ENCODE assay signal across 14 mouse cellular contexts in genomic region chr8:110774047-110774446, GRCm38 (mm10). TPM values are rescaled to one million over a fixed set of nuclear protein-coding genes. Genes with fewer than 3 reads are reported as not detected.
DNase-seq lines count a peak whose midpoint lies in the region; ATAC-seq lines count a peak whose summit lies in the region.
"Had no signal": no experiment of that assay in that cellular context is flagged by ENCODE, and none has a peak within 500 bp of the region (broad histone marks: within the 10 kb centered on the region; RNA-seq: fewer than 3 reads in every experiment).

No protein-coding gene starts in this region.

- H3K4me2 ChIP-seq in embryonic facial prominence, embryonic 11.5 days (ENCODE audit: low read depth, low read length) = no peak overlapping the region
- no peak overlapping the region for H3K4me2 ChIP-seq in kidney, embryonic 14.5 days (replicated peaks; ENCODE audit: low read depth, low read length)
- H3K4me2 ChIP-seq in lung, embryonic 15.5 days = no peak overlapping the region
- H3K4me2 ChIP-seq in neural tube, embryonic 15.5 days = no peak overlapping the region
- H3K4me2 ChIP-seq: forebrain, embryonic 13.5 days; midbrain, embryonic 12.5 days had no signal

- no peaks in the 10 kb centered on the region for H3K9me3 ChIP-seq in embryonic facial prominence, embryonic 11.5 days (replicated peaks; ENCODE audit: control insufficient read depth, low read length)
- no peaks in the 10 kb centered on the region for H3K9me3 ChIP-seq in embryonic facial prominence, embryonic 10.5 days
- H3K9me3 ChIP-seq in kidney, embryonic 14.5 days (ENCODE audit: control insufficient read depth, low read length) = 0 out of 2 replicates have a peak, but pooled peaks cover 3% of the 10 kb centered on the region
- H3K9me3 ChIP-seq in lung, embryonic 15.5 days = no peaks in the 10 kb centered on the region
- no peaks in the 10 kb centered on the region for H3K9me3 ChIP-seq in neural tube, embryonic 15.5 days (replicated peaks)
- H3K9me3 ChIP-seq: forebrain, embryonic 13.5 days; limb, embryonic 10.5 days had no signal

- WGBS in embryonic facial prominence, embryonic 11.5 days = 65% methylated on average over 3 of the region's 3 CpGs
- 72% methylated on average over 3 of the region's 3 CpGs for WGBS in embryonic facial prominence, embryonic 10.5 days
- WGBS in kidney, embryonic 14.5 days = 60% methylated on average over 3 of the region's 3 CpGs
- 55% methylated on average over 3 of the region's 3 CpGs for WGBS in lung, embryonic 15.5 days
- 84% methylated on average over 3 of the region's 3 CpGs for WGBS in neural tube, embryonic 15.5 days

- no peak overlapping the region for H3K27ac ChIP-seq in embryonic facial prominence, embryonic 11.5 days (replicated peaks; ENCODE audit: low read depth, low read length)
- H3K27ac ChIP-seq in embryonic facial prominence, embryonic 10.5 days (replicated peaks) = no peak overlapping the region
- peak overlapping the region; percentile 51; the same call in 1 of the 2 replicates for H3K27ac ChIP-seq in kidney, embryonic 14.5 days (ENCODE audit: low read depth, low read length)
- no peak overlapping the region for H3K27ac ChIP-seq in lung, embryonic 15.5 days
- H3K27ac ChIP-seq in neural tube, embryonic 15.5 days (replicated peaks) = no peak overlapping the region
- H3K27ac ChIP-seq: forebrain, embryonic 13.5 days; limb, embryonic 10.5 days; midbrain, embryonic 12.5 days had no signal

- no peaks in the 10 kb centered on the region for H3K36me3 ChIP-seq in embryonic facial prominence, embryonic 11.5 days (replicated peaks; ENCODE audit: control insufficient read depth, insufficient read depth, low read depth, low read length)
- no peaks in the 10 kb centered on the region for H3K36me3 ChIP-seq in embryonic facial prominence, embryonic 10.5 days (replicated peaks)
- no peaks in the 10 kb centered on the region for H3K36me3 ChIP-seq in kidney, embryonic 14.5 days (ENCODE audit: control insufficient read depth, insufficient read depth, low read length)
- no peaks in the 10 kb centered on the region for H3K36me3 ChIP-seq in lung, embryonic 15.5 days
- no peaks in the 10 kb centered on the region for H3K36me3 ChIP-seq in neural tube, embryonic 15.5 days
- H3K36me3 ChIP-seq: limb, embryonic 10.5 days; midbrain, embryonic 12.5 days had no signal

- no peak overlapping the region for H3K9ac ChIP-seq in embryonic facial prominence, embryonic 11.5 days (replicated peaks; ENCODE audit: low read length)
- no peak overlapping the region for H3K9ac ChIP-seq in kidney, embryonic 14.5 days (ENCODE audit: low read depth, low read length)
- H3K9ac ChIP-seq in lung, embryonic 15.5 days = no peak overlapping the region
- no peak overlapping the region for H3K9ac ChIP-seq in neural tube, embryonic 15.5 days (replicated peaks)
- H3K9ac ChIP-seq: forebrain, embryonic 13.5 days; midbrain, embryonic 12.5 days had no signal

- ATAC-seq in embryonic facial prominence, embryonic 11.5 days (replicated peaks; ENCODE audit: insufficient number of reproducible peaks, low FRiP score, low TSS enrichment, low read depth) = no peak
- peak; percentile 57 for ATAC-seq in kidney, embryonic 14.5 days (ENCODE audit: low FRiP score, low TSS enrichment)
- peak; percentile 64; the same call in 1 of the 2 replicates for ATAC-seq in lung, embryonic 15.5 days (ENCODE audit: borderline replicate concordance, extremely low read depth, low FRiP score, low TSS enrichment)
- ATAC-seq in neural tube, embryonic 15.5 days (ENCODE audit: low FRiP score) = no peak
- ATAC-seq: forebrain, embryonic 13.5 days had no signal

- H3K4me3 ChIP-seq in embryonic facial prominence, embryonic 11.5 days (ENCODE audit: low read depth, low read length) = no peak overlapping the region
- H3K4me3 ChIP-seq in embryonic facial prominence, embryonic 10.5 days = no peak overlapping the region
- H3K4me3 ChIP-seq in kidney, embryonic 14.5 days (ENCODE audit: low read length) = no peak overlapping the region
- H3K4me3 ChIP-seq in lung, embryonic 15.5 days = no peak overlapping the region
- no peak overlapping the region for H3K4me3 ChIP-seq in neural tube, embryonic 15.5 days (replicated peaks)
- H3K4me3 ChIP-seq: forebrain, embryonic 13.5 days; limb, embryonic 10.5 days; midbrain, embryonic 12.5 days had no signal

- no peaks in the 10 kb centered on the region for H3K27me3 ChIP-seq in embryonic facial prominence, embryonic 11.5 days (ENCODE audit: control insufficient read depth, insufficient read depth, low read length)
- H3K27me3 ChIP-seq in embryonic facial prominence, embryonic 10.5 days (replicated peaks; ENCODE audit: low read depth, poor library complexity, severe bottlenecking) = no peaks in the 10 kb centered on the region
- H3K27me3 ChIP-seq in kidney, embryonic 14.5 days (ENCODE audit: control insufficient read depth, insufficient read depth, low read length) = no peaks in the 10 kb centered on the region
- H3K27me3 ChIP-seq in lung, embryonic 15.5 days = no peaks in the 10 kb centered on the region
- H3K27me3 ChIP-seq in neural tube, embryonic 15.5 days (replicated peaks) = no peaks in the 10 kb centered on the region
- H3K27me3 ChIP-seq: forebrain, embryonic 13.5 days; midbrain, embryonic 12.5 days had no signal

- DNase-seq in embryonic facial prominence, embryonic 11.5 days (ENCODE audit: low spot score) = peak; percentile 32
- no peak for DNase-seq in embryonic facial prominence, embryonic 10.5 days (ENCODE audit: low spot score)
- peak; percentile 53 for DNase-seq in NIH3T3 (ENCODE audit: low read depth)
- DNase-seq in B cell, adult 2 months = no peak
- DNase-seq in urinary bladder, postnatal 36 days (ENCODE audit: low spot score in 2 of 2) = no peak
- DNase-seq: adrenal gland, postnatal 10 days; layer of hippocampus, postnatal 36 days; right cerebral cortex, postnatal 25 days had no signal

- H3K4me1 ChIP-seq in embryonic facial prominence, embryonic 11.5 days (ENCODE audit: control insufficient read depth, insufficient read depth, low read length) = no peaks in the 10 kb centered on the region
- no peaks in the 10 kb centered on the region for H3K4me1 ChIP-seq in embryonic facial prominence, embryonic 10.5 days
- H3K4me1 ChIP-seq in kidney, embryonic 14.5 days (ENCODE audit: control insufficient read depth, insufficient read depth, low read length) = no peaks in the 10 kb centered on the region
- peaks cover 10% of the 10 kb centered on the region for H3K4me1 ChIP-seq in lung, embryonic 15.5 days
- no peaks in the 10 kb centered on the region for H3K4me1 ChIP-seq in neural tube, embryonic 15.5 days
- H3K4me1 ChIP-seq: forebrain, embryonic 13.5 days; limb, embryonic 10.5 days; midbrain, embryonic 12.5 days had no signal

RNA-seq across cellular contexts. Expression of gene Il34, which starts 31.7 kb away (rescaled TPM):
- 0.15 and 0.66 TPM in 2 replicates for polyA plus RNA-seq in embryonic facial prominence, embryonic 11.5 days (2014; fragmentation: Nextera tagmentation; extraction: Ambion mirVana)
- 0.24 TPM in 1 of 2 replicates, not detected in the other for polyA plus RNA-seq in embryonic facial prominence, embryonic 10.5 days (2016; fragmentation: Nextera tagmentation; extraction: Ambion mirVana)
- 0.50 and 1.7 TPM in 2 replicates for polyA plus RNA-seq in kidney, embryonic 14.5 days (2014; fragmentation: Nextera tagmentation; extraction: Ambion mirVana)
- polyA plus RNA-seq in lung, embryonic 15.5 days (2015; fragmentation: Nextera tagmentation; extraction: Ambion mirVana) = 4.1 and 4.5 TPM in 2 replicates
- polyA plus RNA-seq in neural tube, embryonic 15.5 days (2015; fragmentation: Nextera tagmentation; extraction: Ambion mirVana) = 5.8 and 6.3 TPM in 2 replicates

RNA-seq across cellular contexts. Expression of gene Mtss1l, which starts 52.8 kb away (rescaled TPM):
- polyA plus RNA-seq in embryonic facial prominence, embryonic 11.5 days (2014; fragmentation: Nextera tagmentation; extraction: Ambion mirVana) = 7.9 and 12.7 TPM in 2 replicates
- 6.6 and 7.2 TPM in 2 replicates for polyA plus RNA-seq in embryonic facial prominence, embryonic 10.5 days (2016; fragmentation: Nextera tagmentation; extraction: Ambion mirVana)
- 11.2 and 11.4 TPM in 2 replicates for polyA plus RNA-seq in kidney, embryonic 14.5 days (2014; fragmentation: Nextera tagmentation; extraction: Ambion mirVana)
- polyA plus RNA-seq in lung, embryonic 15.5 days (2015; fragmentation: Nextera tagmentation; extraction: Ambion mirVana) = 23.0 and 27.9 TPM in 2 replicates
- 21.2 and 31.8 TPM in 2 replicates for polyA plus RNA-seq in neural tube, embryonic 15.5 days (2015; fragmentation: Nextera tagmentation; extraction: Ambion mirVana)

Comparison
In these comparisons a context has a peak if more than half of its experiments do, and no peak if none do; other contexts are left out.
1. DNase-seq: peak in embryonic facial prominence, embryonic 11.5 days (single experiment) and NIH3T3 (single experiment); none in embryonic facial prominence, embryonic 10.5 days (single experiment), B cell, adult 2 months (0 of 2) and urinary bladder, postnatal 36 days (0 of 2).
2. ATAC-seq: peak in kidney, embryonic 14.5 days (single experiment) and lung, embryonic 15.5 days (single experiment); none in embryonic facial prominence, embryonic 11.5 days (single experiment) and neural tube, embryonic 15.5 days (single experiment).